Mouse (Mus musculus) liver, embryonic 14.5 days (tissue): ENCODE results near the gene Rab14. TPM values are rescaled to one million over a fixed set of nuclear protein-coding genes. Genes with fewer than 3 reads are reported as not detected.
A peak's percentile ranks its signal among the peaks of the same experiment; 100 is the strongest.

Experiments used
- ATAC-seq: fragments of 200-750 bp; cut with Nextera tagmentation; 2 replicates; pipeline ENCODE4 v1.8.0; 2017; ENCODE audit warnings: moderate number of reproducible peaks, mild to moderate bottlenecking, moderate library complexity; ENCODE audit not compliant: insufficient read depth
- DNase-seq, 3 experiments: peaks; one replicate each; pipeline ENCODE4 v3.0.0-alpha.2; 2012 to 2013; ENCODE audit warnings: low read depth in 3 of 3, low spot score in 3 of 3
- H3K27ac ChIP-seq: fragments of 300-500 bp; sonication (generic); 2 replicates; pipeline ENCODE4 v1.5.1; 2014; ENCODE audit warnings: moderate library complexity, mild to moderate bottlenecking, control low read depth, inconsistent platforms
- H3K27me3 ChIP-seq: fragments of 300-500 bp; sonication (generic); 2 replicates; pipeline ENCODE4 v1.6.1; 2014; ENCODE audit warnings: mild to moderate bottlenecking, low read length, moderate library complexity; ENCODE audit not compliant: control insufficient read depth, insufficient read depth
- H3K36me3 ChIP-seq: fragments of 300-500 bp; sonication (generic); replicated peaks from 2 replicates; pipeline ENCODE4 v1.6.1; 2014; ENCODE audit warnings: low read depth; ENCODE audit not compliant: control insufficient read depth, insufficient read depth
- H3K4me1 ChIP-seq, 2 experiments: fragments of 200-500 bp in 1 of 2; fragments of 300-500 bp in 1 of 2; sonication (generic) in 1 of 2; replicated peaks; 2 replicates each; pipeline ENCODE4 v1.6.1; 2012 to 2014; ENCODE audit warnings: antibody characterized with exemption in 1 of 2, inconsistent platforms in 1 of 2, low read length in 1 of 2; ENCODE audit not compliant: control insufficient read depth in 2 of 2, insufficient read depth in 2 of 2
- H3K4me2 ChIP-seq: fragments of 300-500 bp; sonication (generic); 2 replicates; pipeline ENCODE4 v1.6.1; 2014; ENCODE audit warnings: low read depth, mild to moderate bottlenecking, control low read depth, moderate library complexity
- H3K4me3 ChIP-seq, 2 experiments: fragments of 200-500 bp in 1 of 2; fragments of 300-500 bp in 1 of 2; sonication (generic) in 1 of 2; 2 replicates each; pipeline ENCODE4 v1.5.1; 2012 to 2014; ENCODE audit warnings: low read depth in 2 of 2, low read length in 2 of 2, mild to moderate bottlenecking in 2 of 2, control low read depth in 1 of 2, inconsistent platforms in 1 of 2, moderate library complexity in 1 of 2; ENCODE audit not compliant: insufficient read depth in 1 of 2
- H3K9ac ChIP-seq: fragments of 300-500 bp; sonication (generic); replicated peaks from 2 replicates; pipeline ENCODE4 v1.6.1; 2014; ENCODE audit warnings: mild to moderate bottlenecking, control low read depth, moderate library complexity
- H3K9me3 ChIP-seq: fragments of 300-500 bp; sonication (generic); 2 replicates; pipeline ENCODE4 v1.6.1; 2016; ENCODE audit warnings: low read length, mixed read lengths; ENCODE audit not compliant: control insufficient read depth
- CTCF ChIP-seq: IDR thresholded peaks from 2 replicates; pipeline ENCODE4 v1.5.1; 2016; ENCODE audit warnings: antibody characterized with exemption, low read depth, control low read depth
- EP300 ChIP-seq: IDR thresholded peaks from 2 replicates; pipeline ENCODE4 v1.6.1; 2016; ENCODE audit warnings: antibody characterized with exemption, low read depth
- WGBS: fragments of 180-500 bp; shearing (Covaris S2); extraction: QIAGEN DNeasy Blood & Tissue Kit; methylation state at CpG from one replicate; pipeline ENCODE4 v1.1.7; 2014; ENCODE audit not compliant: insufficient replicate concordance; 5-methylcytosine and 5-hydroxymethylcytosine counted together
- polyA plus RNA-seq, 2 experiments: library from polyadenylated mRNA; depleted of rRNA in 1 of 2; stranded (reverse) in 1 of 2; unstranded in 1 of 2; fragments of >200 nt; fragmentation: Nextera tagmentation in 1 of 2; extraction: Ambion mirVana in 1 of 2; gene quantifications; 2 replicates each; pipeline versions ENCODE4 v1.2.1 to v1.2.3; 2012 to 2014

Rab14 gene
- polyA plus RNA-seq, 2 experiments: 35.3 to 81.1 TPM

DNA sequence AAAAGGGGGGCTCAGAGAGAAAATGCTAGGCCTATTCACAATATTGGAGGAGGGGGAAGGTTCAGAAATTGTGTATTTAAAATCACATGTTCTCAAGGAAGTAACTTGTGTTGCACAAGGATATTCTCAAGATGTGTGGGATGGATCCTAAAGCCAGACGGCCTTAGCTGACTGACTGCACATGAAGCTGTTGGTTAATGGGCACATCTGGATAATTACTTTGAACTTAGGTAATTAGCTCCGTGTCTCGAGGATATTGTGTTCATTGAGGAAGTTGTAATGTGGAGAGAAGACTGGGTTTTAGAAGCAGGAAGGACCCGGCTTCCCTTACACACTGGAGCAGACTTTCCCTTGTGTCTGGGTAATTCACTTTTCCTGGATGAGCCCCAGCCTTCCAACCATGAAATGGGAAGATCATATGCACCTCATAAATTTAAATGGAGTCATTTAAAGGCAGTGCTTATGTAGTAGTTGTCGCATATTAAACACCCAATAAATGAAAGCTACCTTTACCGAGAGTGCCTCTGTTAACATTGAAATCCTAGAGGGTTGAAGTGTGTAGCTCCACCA is 22.0 kb upstream of the Rab14 start:
- ATAC-seq (no peak), DNase-seq (no peak)

DNA sequence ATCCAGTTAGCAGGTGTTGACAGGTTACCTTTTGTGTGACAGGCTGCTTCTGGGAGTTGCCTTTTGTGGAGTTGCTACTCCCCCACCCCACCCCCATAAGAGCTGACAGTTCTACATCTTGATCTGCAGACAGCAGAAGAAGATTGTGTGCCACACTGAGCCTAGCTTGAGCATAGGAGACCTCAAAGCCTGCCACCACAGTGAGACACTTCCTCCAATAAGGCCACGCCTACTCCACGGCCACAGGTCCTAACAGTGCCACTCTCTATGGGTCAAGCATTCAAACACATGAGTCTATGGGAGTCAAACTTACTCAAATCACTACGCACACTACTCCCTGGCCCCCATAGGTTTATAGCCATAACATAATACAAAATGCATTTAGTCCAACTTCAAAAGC is 17.8 kb upstream of the Rab14 start:
- Histone ChIP-seq H3K9me3 (no peaks in the 10 kb centered on the region), H3K4me3 (no peak overlapping the region), H3K9ac (no peak overlapping the region), H3K4me1 (peaks cover under 1 to 5% of the 10 kb centered on the region in 2 experiments), H3K27me3 (no peaks in the 10 kb centered on the region), H3K36me3 (no peaks in the 10 kb centered on the region), H3K27ac (no peak overlapping the region), H3K4me2 (no peak overlapping the region)
- DNase-seq (no peak), ATAC-seq (no peak)
- TF ChIP-seq CTCF: no peak
- no peak for TF ChIP-seq EP300
- WGBS: 75% methylated on average over 3 of the region's 3 CpGs

More for the DNA sequence above, 22.0 kb upstream of the Rab14 start:
- no peak overlapping the region for H3K9ac ChIP-seq
- 43% methylated on average over 6 of the region's 6 CpGs for WGBS
- no peak overlapping the region for H3K27ac ChIP-seq
- no peaks in the 10 kb centered on the region for H3K36me3 ChIP-seq
- H3K9me3 ChIP-seq: no peaks in the 10 kb centered on the region
- no peaks in the 10 kb centered on the region for H3K27me3 ChIP-seq
- TF ChIP-seq EP300 (no peak), CTCF (no peak)
- H3K4me1 ChIP-seq: no peaks in the 10 kb centered on the region
- H3K4me2 ChIP-seq: no peak overlapping the region
- no peak overlapping the region for H3K4me3 ChIP-seq

DNA sequence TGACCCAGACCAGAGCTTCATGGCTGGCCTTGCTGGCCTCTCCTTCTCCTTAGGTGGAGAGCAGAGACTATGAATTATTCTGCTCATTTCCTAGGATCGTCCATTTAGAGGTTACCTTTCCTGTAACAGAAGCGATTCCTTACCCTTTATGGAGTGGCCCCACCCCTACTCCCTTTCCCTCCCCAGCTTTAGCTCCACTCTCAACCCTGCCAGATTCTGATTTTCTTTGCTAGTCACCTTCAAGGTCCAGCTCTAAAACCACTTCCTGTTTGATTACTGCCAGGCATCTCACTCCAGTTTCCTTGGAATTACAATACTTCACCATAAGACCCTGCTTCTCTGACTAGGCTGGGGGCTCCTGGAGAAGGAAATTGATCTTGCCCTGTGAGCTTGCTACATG is 15.8 kb upstream of the Rab14 start:
- peaks cover 7 to 14% of the 10 kb centered on the region in 2 experiments for H3K4me1 ChIP-seq
- no peaks in the 10 kb centered on the region for H3K36me3 ChIP-seq
- TF ChIP-seq CTCF (no peak), EP300 (no peak)
- no peak overlapping the region for H3K9ac ChIP-seq
- H3K4me3 ChIP-seq: no peak overlapping the region
- no peaks in the 10 kb centered on the region for H3K27me3 ChIP-seq
- ATAC-seq: no peak
- H3K9me3 ChIP-seq: no peaks in the 10 kb centered on the region
- WGBS: 56% methylated on average over 2 of the region's 2 CpGs
- no peak for DNase-seq
- H3K4me2 ChIP-seq: no peak overlapping the region
- no peak overlapping the region for H3K27ac ChIP-seq

DNA sequence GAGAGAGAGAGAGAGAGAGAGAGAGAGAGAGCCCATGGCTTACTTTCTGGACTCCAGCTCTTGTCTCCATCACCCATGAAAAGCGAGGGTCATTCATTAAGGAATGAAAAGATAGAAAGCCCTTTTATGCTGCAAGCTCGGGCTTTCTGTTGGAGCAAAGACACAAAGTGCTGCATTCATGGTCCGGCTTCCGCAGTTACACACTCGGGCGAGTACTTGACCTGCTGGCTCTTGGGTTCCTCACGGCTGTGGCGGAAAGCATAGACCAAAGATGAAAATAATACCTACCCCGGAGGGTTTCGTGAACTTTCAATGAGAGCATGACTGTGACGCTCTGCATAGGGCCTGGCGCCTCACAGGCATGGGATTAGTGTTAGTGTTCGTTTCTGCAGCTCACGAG is 14.4 kb upstream of the Rab14 start:
- Histone ChIP-seq H3K9me3 (no peaks in the 10 kb centered on the region), H3K36me3 (no peaks in the 10 kb centered on the region), H3K27me3 (no peaks in the 10 kb centered on the region), H3K9ac (no peak overlapping the region), H3K4me2 (no peak overlapping the region), H3K4me1 (peaks cover 7 to 14% of the 10 kb centered on the region in 2 experiments), H3K4me3 (no peak overlapping the region), H3K27ac (no peak overlapping the region)
- WGBS: 76% methylated on average over 14 of the region's 14 CpGs
- ATAC-seq: no peak
- no peak for TF ChIP-seq CTCF
- no peak for TF ChIP-seq EP300
- no peak for DNase-seq

DNA sequence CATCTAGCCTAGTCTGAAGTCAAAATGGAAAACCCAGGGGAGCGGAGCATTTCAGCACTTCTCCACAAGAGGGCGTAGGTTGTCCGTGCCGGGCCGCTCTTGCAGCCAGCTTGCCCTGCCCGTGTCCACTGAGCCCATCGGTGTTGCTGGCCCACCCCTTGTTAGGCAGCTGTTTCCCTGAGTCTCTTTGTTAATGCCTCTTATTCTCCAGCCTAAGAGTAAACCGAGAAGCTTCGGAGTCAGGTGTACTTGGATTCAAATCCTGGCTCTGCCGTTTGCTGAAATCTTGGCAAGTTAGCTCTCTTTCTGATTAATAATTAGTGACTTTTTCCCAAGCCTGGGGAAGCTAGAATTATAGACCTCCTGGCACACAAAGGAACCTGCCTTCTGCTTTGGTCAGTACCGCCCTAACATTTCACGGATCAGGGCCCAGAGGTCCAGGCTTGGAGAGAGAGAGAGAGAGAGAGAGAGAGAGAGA is 14.0 kb upstream of the Rab14 start:
- no peaks in the 10 kb centered on the region for H3K9me3 ChIP-seq
- H3K27me3 ChIP-seq: no peaks in the 10 kb centered on the region
- no peak overlapping the region for H3K4me2 ChIP-seq
- peaks cover 7 to 14% of the 10 kb centered on the region in 2 experiments for H3K4me1 ChIP-seq
- no peak overlapping the region for H3K9ac ChIP-seq
- no peak for TF ChIP-seq EP300
- peak; percentile 94 for TF ChIP-seq CTCF
- WGBS: 11% methylated on average over 12 of the region's 12 CpGs
- no peak overlapping the region for H3K27ac ChIP-seq
- ATAC-seq (peak; percentile 33; the same call in 1 of the 2 replicates), DNase-seq (peak in 1 of 3 experiments; percentile 43)
- no peaks in the 10 kb centered on the region for H3K36me3 ChIP-seq
- no peak overlapping the region for H3K4me3 ChIP-seq
